Mouse (Mus musculus): ENCODE results near the gene Emsy.

DNA sequence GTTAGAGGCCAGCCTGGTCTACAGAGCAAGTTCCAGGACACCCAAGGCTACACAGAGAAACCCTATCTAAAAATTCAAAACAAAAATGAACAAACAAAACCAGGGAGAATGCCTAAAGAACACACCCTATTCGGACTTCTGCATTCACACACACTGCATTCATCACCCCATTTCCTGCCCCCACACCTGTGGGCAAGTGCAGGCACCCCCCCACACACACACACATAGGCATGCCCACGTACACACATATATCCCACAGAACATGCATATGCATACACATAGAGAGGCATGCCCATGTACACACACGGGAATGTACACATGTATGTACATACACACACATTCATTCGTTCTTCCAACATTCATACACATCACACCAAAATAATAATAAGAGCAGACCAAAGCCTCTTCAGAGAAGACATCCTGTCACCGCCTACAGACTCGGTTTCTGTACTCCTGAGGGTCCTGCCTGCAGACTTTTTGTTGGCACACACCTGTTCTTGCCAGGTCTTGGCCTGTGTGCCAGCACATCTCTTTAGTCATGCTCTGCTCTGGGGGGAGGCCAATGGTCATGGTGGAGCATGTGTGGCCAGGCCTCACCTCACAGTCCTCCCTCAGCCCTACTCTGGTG is 99.7 kb downstream of the Emsy start:
- TF ChIP-seq CTCF (IDR thresholded peaks at IDR 0.05; ENCODE audit: low read depth) (no peak), EP300 (IDR thresholded peaks at IDR 0.05; ENCODE audit: low read depth) (no peak)
